Mouse (Mus musculus) hindbrain, embryonic 15.5 days (tissue): ENCODE data around the gene Pla2g12a. TPM values are rescaled to one million over a fixed set of nuclear protein-coding genes. Genes with fewer than 3 reads are reported as not detected.
A peak's percentile ranks its signal among the peaks of the same experiment; 100 is the strongest.

Source experiments
- ATAC-seq: fragments of 200-750 bp; cut with Nextera tagmentation; 2 replicates; pipeline ENCODE4 v1.8.0; 2017; ENCODE audit warnings: low read depth, moderate number of reproducible peaks, moderate TSS enrichment; ENCODE audit not compliant: low FRiP score
- H3K27ac ChIP-seq: fragments of 300-500 bp; sonication (generic); replicated peaks from 2 replicates; pipeline ENCODE4 v1.5.1; 2015; ENCODE audit warnings: mild to moderate bottlenecking, inconsistent platforms
- H3K27me3 ChIP-seq: fragments of 300-500 bp; sonication (generic); 2 replicates; pipeline ENCODE4 v1.6.1; 2015; ENCODE audit warnings: control low read depth, inconsistent platforms
- H3K36me3 ChIP-seq: fragments of 300-500 bp; sonication (generic); 2 replicates; pipeline ENCODE4 v1.6.1; 2015; ENCODE audit warnings: control low read depth, inconsistent platforms
- H3K4me1 ChIP-seq: fragments of 300-500 bp; sonication (generic); replicated peaks from 2 replicates; pipeline ENCODE4 v1.6.1; 2015; ENCODE audit warnings: control low read depth, inconsistent platforms
- H3K4me2 ChIP-seq: fragments of 300-500 bp; sonication (generic); 2 replicates; pipeline ENCODE4 v1.6.1; 2015; ENCODE audit warnings: moderate library complexity, mild to moderate bottlenecking, inconsistent platforms
- H3K4me3 ChIP-seq: fragments of 300-500 bp; sonication (generic); 2 replicates; pipeline ENCODE4 v1.5.1; 2015; ENCODE audit warnings: mild to moderate bottlenecking, inconsistent platforms
- H3K9ac ChIP-seq: fragments of 300-500 bp; sonication (generic); 2 replicates; pipeline ENCODE4 v1.6.1; 2015; ENCODE audit warnings: inconsistent platforms
- H3K9me3 ChIP-seq: fragments of 300-500 bp; sonication (generic); 2 replicates; pipeline ENCODE4 v1.6.1; 2016; ENCODE audit warnings: control low read depth, inconsistent platforms
- WGBS: fragments of 180-500 bp; shearing (Covaris S2); methylation state at CpG from one replicate; pipeline ENCODE4 v1.1.7; 2015; 5-methylcytosine and 5-hydroxymethylcytosine counted together
- polyA plus RNA-seq: library from polyadenylated mRNA; unstranded; fragments of >200 nt; fragmentation: Nextera tagmentation; extraction: Ambion mirVana; gene quantifications from 2 replicates; pipeline ENCODE4 v1.2.1, GENCODE M21; 2015

The Pla2g12a gene
- polyA plus RNA-seq, 1 experiment from 2014 or later, result 38.1 TPM

GRCm38 (mm10) chr3:129903866-129904265 is 25.5 kb downstream of the Pla2g12a start:
- ATAC-seq, result no peak
- no peak overlapping the region for H3K27ac ChIP-seq
- no peak overlapping the region for H3K4me3 ChIP-seq
- peaks cover 14% of the 10 kb centered on the region for H3K4me1 ChIP-seq
- no peaks in the 10 kb centered on the region for H3K9me3 ChIP-seq
- no peaks in the 10 kb centered on the region for H3K27me3 ChIP-seq
- no peak overlapping the region for H3K4me2 ChIP-seq
- H3K36me3 ChIP-seq, result no peaks in the 10 kb centered on the region
- H3K9ac ChIP-seq, result no peak overlapping the region
- WGBS, result 90% methylated on average over 8 of the region's 8 CpGs

- H3K9me3 ChIP-seq, result no peaks in the 10 kb centered on the region
- no peak overlapping the region for H3K4me3 ChIP-seq
- no peaks in the 10 kb centered on the region for H3K27me3 ChIP-seq
- H3K9ac ChIP-seq, result no peak overlapping the region
- H3K36me3 ChIP-seq, result 0 out of 2 replicates have a peak, but pooled peaks cover 2% of the 10 kb centered on the region
- 90% methylated on average over 7 of the region's 7 CpGs for WGBS
- peaks cover 14% of the 10 kb centered on the region for H3K4me1 ChIP-seq
- no peak overlapping the region for H3K27ac ChIP-seq
- ATAC-seq, result no peak
- H3K4me2 ChIP-seq, result no peak overlapping the region
Observed at GRCm38 (mm10) chr3:129904381-129905132, 26.2 kb downstream of the Pla2g12a start.

DNA sequence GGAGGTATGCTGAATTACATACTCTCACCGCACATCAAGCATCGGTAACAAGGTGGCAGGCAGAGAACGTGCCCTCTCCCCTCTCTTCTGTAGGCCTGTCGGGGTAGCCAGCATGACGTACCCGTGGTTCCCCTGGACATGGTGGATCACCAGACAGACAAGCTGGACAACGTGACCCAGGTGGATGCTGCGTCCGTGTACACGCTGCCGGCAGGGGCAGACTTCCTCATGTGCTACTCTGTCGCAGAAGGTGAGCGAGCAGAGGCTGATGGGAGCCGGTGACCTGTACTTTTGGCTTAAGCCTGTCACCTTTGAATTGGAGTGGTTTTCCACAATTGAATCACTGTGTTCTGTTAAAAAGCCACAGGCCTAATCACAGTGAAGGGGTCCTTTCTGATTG is 33.6 kb downstream of the Pla2g12a start:
- Histone ChIP-seq H3K4me1 (no peaks in the 10 kb centered on the region), H3K36me3 (0 out of 2 replicates have a peak, but pooled peaks cover 2% of the 10 kb centered on the region), H3K27ac (no peak overlapping the region), H3K9me3 (no peaks in the 10 kb centered on the region), H3K9ac (no peak overlapping the region), H3K27me3 (no peaks in the 10 kb centered on the region), H3K4me3 (no peak overlapping the region), H3K4me2 (no peak overlapping the region)
- WGBS, result 95% methylated on average over 14 of the region's 14 CpGs
- no peak for ATAC-seq

- ATAC-seq, result no peak
- H3K27me3 ChIP-seq, result no peaks in the 10 kb centered on the region
- H3K9me3 ChIP-seq, result no peaks in the 10 kb centered on the region
- no peak overlapping the region for H3K9ac ChIP-seq
- no peak overlapping the region for H3K27ac ChIP-seq
- no peak overlapping the region for H3K4me3 ChIP-seq
- H3K4me1 ChIP-seq, result no peaks in the 10 kb centered on the region
- H3K4me2 ChIP-seq, result no peak overlapping the region
- WGBS, result 89% methylated on average over 13 of the region's 13 CpGs
- H3K36me3 ChIP-seq, result 0 out of 2 replicates have a peak, but pooled peaks cover 2% of the 10 kb centered on the region
Observed at GRCm38 (mm10) chr3:129913241-129913640, 34.8 kb downstream of the Pla2g12a start.

- Histone ChIP-seq H3K4me2 (no peak overlapping the region), H3K27ac (no peak overlapping the region), H3K9ac (no peak overlapping the region), H3K27me3 (no peaks in the 10 kb centered on the region), H3K9me3 (no peaks in the 10 kb centered on the region), H3K36me3 (no peaks in the 10 kb centered on the region), H3K4me1 (no peaks in the 10 kb centered on the region), H3K4me3 (no peak overlapping the region)
- no peak for ATAC-seq
- WGBS, result 87% methylated on average over 3 of the region's 3 CpGs
Observed at GRCm38 (mm10) chr3:129917424-129917823, 39.0 kb downstream of the Pla2g12a start.

DNA sequence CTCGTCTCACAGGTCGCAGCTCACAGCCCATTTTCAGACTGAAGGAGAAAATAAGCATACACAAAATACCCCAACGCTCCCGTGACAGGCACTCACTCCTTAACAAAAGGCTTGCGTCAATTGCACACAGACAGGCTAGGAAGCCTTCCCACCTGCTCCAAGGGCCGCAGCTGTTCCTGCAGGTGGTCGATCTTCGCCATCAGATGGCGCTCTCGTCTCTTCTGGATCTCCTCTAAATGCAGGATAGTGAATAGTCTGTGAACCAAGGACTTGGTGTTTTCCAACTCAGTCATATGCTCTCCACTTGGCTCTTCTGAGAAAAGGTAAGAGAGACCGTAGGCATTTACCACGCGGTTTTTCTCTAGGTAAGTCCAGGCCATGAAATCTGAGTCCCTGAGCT is 40.0 kb downstream of the Pla2g12a start:
- peak; percentile 86 for ATAC-seq
- H3K4me3 ChIP-seq, result no peak overlapping the region
- no peak overlapping the region for H3K4me2 ChIP-seq
- no peaks in the 10 kb centered on the region for H3K36me3 ChIP-seq
- no peak overlapping the region for H3K9ac ChIP-seq
- no peak overlapping the region for H3K27ac ChIP-seq
- WGBS, result 13% methylated on average over 13 of the region's 13 CpGs
- H3K27me3 ChIP-seq, result no peaks in the 10 kb centered on the region
- H3K9me3 ChIP-seq, result no peaks in the 10 kb centered on the region
- no peaks in the 10 kb centered on the region for H3K4me1 ChIP-seq

DNA sequence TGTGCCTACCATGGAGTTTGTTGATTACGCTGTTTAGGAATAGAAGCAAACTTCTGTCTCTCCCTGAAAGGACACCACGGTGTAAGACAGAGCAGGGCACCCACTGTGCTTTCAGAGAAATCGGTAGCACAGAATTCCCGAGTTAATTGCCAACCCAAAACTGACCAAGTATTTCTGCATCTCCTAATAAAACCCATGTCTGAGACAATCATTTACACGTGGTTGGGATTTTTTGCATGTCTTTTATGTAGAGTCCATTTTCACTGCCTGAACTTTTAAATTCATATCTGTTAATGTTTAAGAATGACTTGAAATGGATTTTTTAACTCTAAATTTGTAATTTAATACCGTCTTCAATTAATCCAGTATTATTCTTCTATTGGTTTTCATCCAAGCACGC is 45.2 kb downstream of the Pla2g12a start:
- WGBS, result 93% methylated on average over 7 of the region's 7 CpGs
- no peak overlapping the region for H3K9ac ChIP-seq

DNA sequence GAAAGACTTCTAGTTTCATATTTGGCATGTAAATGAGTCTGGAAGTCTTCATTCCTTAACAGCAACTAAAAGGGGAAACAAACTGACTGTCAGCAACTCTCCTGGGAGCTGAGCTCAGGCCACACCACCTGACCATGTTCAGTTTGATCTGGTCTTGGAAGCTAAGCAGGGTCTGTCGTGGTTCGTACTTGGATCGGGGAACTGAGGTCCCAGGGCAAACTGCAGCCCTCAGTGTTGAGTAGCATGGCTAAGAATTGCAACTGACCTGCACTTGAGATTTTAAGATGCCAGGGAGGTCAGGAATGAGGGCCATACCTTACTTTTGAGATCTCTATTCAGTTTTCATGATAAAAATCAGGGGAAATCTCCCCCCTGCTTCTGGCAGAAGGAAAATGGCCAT is 47.5 kb downstream of the Pla2g12a start:
- H3K27ac ChIP-seq, result no peak overlapping the region
- H3K4me3 ChIP-seq, result no peak overlapping the region
- ATAC-seq, result no peak
- no peaks in the 10 kb centered on the region for H3K36me3 ChIP-seq
- H3K4me1 ChIP-seq, result no peaks in the 10 kb centered on the region
- H3K27me3 ChIP-seq, result no peaks in the 10 kb centered on the region
- WGBS, result 95% methylated on average over 3 of the region's 3 CpGs
- H3K9ac ChIP-seq, result no peak overlapping the region
- no peaks in the 10 kb centered on the region for H3K9me3 ChIP-seq
- no peak overlapping the region for H3K4me2 ChIP-seq

More for the DNA sequence above, 45.2 kb downstream of the Pla2g12a start:
- Histone ChIP-seq H3K4me2 (no peak overlapping the region), H3K4me3 (no peak overlapping the region), H3K9me3 (no peaks in the 10 kb centered on the region), H3K36me3 (no peaks in the 10 kb centered on the region), H3K4me1 (no peaks in the 10 kb centered on the region), H3K27ac (no peak overlapping the region), H3K27me3 (no peaks in the 10 kb centered on the region)
- ATAC-seq, result no peak

GRCm38 (mm10) chr3:129930213-129930778 is 51.9 kb downstream of the Pla2g12a start:
- WGBS, result 72% methylated on average over 6 of the region's 6 CpGs
- no peaks in the 10 kb centered on the region for H3K9me3 ChIP-seq
- H3K4me1 ChIP-seq, result no peaks in the 10 kb centered on the region
- H3K4me2 ChIP-seq, result no peak overlapping the region
- no peak for ATAC-seq
- H3K36me3 ChIP-seq, result no peaks in the 10 kb centered on the region
- H3K27me3 ChIP-seq, result no peaks in the 10 kb centered on the region
- H3K4me3 ChIP-seq, result no peak overlapping the region
- H3K27ac ChIP-seq, result no peak overlapping the region
- no peak overlapping the region for H3K9ac ChIP-seq

DNA sequence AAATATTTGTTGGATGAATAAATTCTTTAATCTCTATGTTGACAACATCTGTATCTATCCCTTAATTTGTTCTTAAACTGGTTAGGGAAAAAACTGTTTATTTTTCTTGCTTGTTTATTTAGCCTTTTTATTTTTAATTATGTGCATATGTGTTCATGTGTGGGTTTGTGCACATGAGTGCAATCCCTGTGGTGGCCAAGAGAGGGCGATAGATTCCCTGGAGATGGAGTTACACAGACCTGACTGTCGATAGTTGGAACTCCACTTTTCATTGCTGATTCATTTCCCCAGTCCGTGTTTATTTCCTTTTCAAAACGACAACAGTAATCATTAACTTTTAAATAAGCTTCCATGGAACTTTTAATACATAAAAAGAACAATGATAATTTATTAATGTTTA is 54.0 kb downstream of the Pla2g12a start:
- H3K36me3 ChIP-seq, result no peaks in the 10 kb centered on the region
- no peak overlapping the region for H3K4me3 ChIP-seq
- 53% methylated on average over 4 of the region's 4 CpGs for WGBS
- no peak for ATAC-seq
- no peak overlapping the region for H3K9ac ChIP-seq
- no peak overlapping the region for H3K4me2 ChIP-seq
- no peak overlapping the region for H3K27ac ChIP-seq
- no peaks in the 10 kb centered on the region for H3K9me3 ChIP-seq
- H3K27me3 ChIP-seq, result no peaks in the 10 kb centered on the region
- no peaks in the 10 kb centered on the region for H3K4me1 ChIP-seq

DNA sequence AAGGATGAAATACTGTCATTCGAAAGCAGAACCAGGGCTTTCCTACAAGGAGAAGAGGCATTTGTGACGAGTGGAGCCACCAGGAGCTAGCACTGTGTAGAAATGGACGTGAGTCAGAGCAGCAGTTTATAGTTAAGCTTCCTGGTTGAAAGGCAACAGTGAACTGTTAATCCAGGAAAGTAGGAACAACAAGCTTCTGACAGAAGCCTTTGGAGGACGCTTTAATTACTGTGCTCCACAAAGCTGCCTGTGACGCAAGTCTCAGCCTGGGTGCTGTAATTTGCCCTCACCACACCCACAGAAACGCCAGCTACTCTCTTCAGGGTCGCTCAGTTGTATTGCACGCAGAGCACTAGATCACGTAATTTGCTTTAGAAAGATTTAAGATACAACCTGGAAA is 58.2 kb downstream of the Pla2g12a start:
- Histone ChIP-seq H3K9ac (no peak overlapping the region), H3K36me3 (no peaks in the 10 kb centered on the region), H3K4me3 (no peak overlapping the region), H3K4me2 (no peak overlapping the region), H3K27ac (no peak overlapping the region), H3K27me3 (no peaks in the 10 kb centered on the region), H3K9me3 (no peaks in the 10 kb centered on the region), H3K4me1 (no peaks in the 10 kb centered on the region)
- WGBS, result 68% methylated on average over 9 of the region's 9 CpGs
- ATAC-seq, result no peak

DNA sequence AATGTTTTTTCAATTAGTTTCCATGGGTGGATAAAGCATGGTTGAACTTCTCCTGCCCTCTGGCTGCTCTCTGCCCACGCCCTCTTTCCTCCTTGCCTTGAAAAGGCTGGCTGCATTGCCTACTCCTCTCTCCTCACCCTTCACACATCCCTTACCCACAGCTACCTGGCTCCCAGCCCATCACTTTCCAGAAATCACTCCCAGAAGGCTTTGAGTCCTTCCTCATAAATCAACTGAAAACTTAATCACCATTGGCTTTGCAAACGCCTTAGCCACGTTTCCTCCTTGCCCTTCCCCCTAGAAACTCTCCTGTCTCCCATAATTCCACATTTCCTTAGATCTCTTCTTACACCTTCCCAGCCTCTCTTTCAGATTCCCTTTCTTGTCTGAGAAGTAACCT is 59.4 kb downstream of the Pla2g12a start:
- Histone ChIP-seq H3K4me2 (no peak overlapping the region), H3K27me3 (no peaks in the 10 kb centered on the region), H3K9ac (no peak overlapping the region), H3K36me3 (no peaks in the 10 kb centered on the region), H3K27ac (no peak overlapping the region), H3K4me3 (no peak overlapping the region), H3K9me3 (no peaks in the 10 kb centered on the region), H3K4me1 (no peaks in the 10 kb centered on the region)
- 63% methylated on average over 3 of the region's 3 CpGs for WGBS
- ATAC-seq, result no peak
